Mouse (Mus musculus) small intestine, adult 10 weeks (tissue): Measurements from ENCODE around the gene Pgm2. TPM values are rescaled to one million over a fixed set of nuclear protein-coding genes. Genes with fewer than 3 reads are reported as not detected.

Experiments used
- polyA plus RNA-seq: library from polyadenylated mRNA; stranded (reverse); fragments of 350-450 nt; fragmentation: Illumina TruSeq; extraction: RNeasy Lipid Tissue Mini Kit (QIAGEN cat#74804); gene quantifications from one replicate; pipeline ENCODE4 v1.2.3, GENCODE M21; 2014; ENCODE audit warnings: low replicate concordance

The Pgm2 gene
- polyA plus RNA-seq = 663 TPM

GRCm38 (mm10) chr5:64092748-64093292 lies at the start of gene Pgm2:
Gene Pgm2, plus strand, starts transcription at chr5:64092950.

GRCm38 (mm10) chr5:64155861-64156550 lies 63.3 kb downstream of the Pgm2 start, which contains the start of gene Tbc1d1:
Gene Tbc1d1, plus strand, starts transcription at chr5:64156305.

Other genes with a start within 250 kb of the Pgm2 start
- 13.5 TPM for gene Rell1, start 124.1 kb upstream of the Pgm2 start, polyA plus RNA-seq
- gene Tbc1d1, start 63.4 kb downstream of the Pgm2 start, polyA plus RNA-seq = 35.6 TPM